Mouse (Mus musculus): ENCODE measurements around the gene Odf2.
A peak's percentile ranks its signal among the peaks of the same experiment; 100 is the strongest.

Odf2 gene

GRCm38 (mm10) chr2:29889066-29889944 is at the start of gene Odf2:
Odf2 (plus strand) TSS chr2:29889221.
- peak; percentile 97 for DNase-seq (ENCODE audit: low read depth, low spot score)

GRCm38 (mm10) chr2:29839460-29839859 is 49.6 kb upstream of the Odf2 start:
- no peak for DNase-seq (ENCODE audit: low read depth, low spot score)

GRCm38 (mm10) chr2:29843231-29844105 is 45.6 kb upstream of the Odf2 start:
- DNase-seq (ENCODE audit: low read depth, low spot score) = no peak

- DNase-seq (ENCODE audit: low read depth, low spot score) = no peak
These were observed 44.9 kb upstream of the Odf2 start for GRCm38 (mm10) chr2:29844115-29844514.

GRCm38 (mm10) chr2:29844661-29845060 is 44.4 kb upstream of the Odf2 start:
- DNase-seq (ENCODE audit: low read depth, low spot score) = no peak

- no peak for DNase-seq (ENCODE audit: low read depth, low spot score)
These were observed 43.4 kb upstream of the Odf2 start for GRCm38 (mm10) chr2:29845636-29846035.

- DNase-seq (ENCODE audit: low read depth, low spot score) = no peak
These were observed 42.8 kb upstream of the Odf2 start for GRCm38 (mm10) chr2:29846061-29846853.

GRCm38 (mm10) chr2:29846911-29847310 is 42.1 kb upstream of the Odf2 start:
- no peak for DNase-seq (ENCODE audit: low read depth, low spot score)

GRCm38 (mm10) chr2:29849041-29849440 is 40.0 kb upstream of the Odf2 start:
- DNase-seq (ENCODE audit: low read depth, low spot score) = no peak

- DNase-seq (ENCODE audit: low read depth, low spot score) = no peak
These were observed 39.1 kb upstream of the Odf2 start for GRCm38 (mm10) chr2:29849841-29850480.

- DNase-seq (ENCODE audit: low read depth, low spot score) = no peak
These were observed 36.0 kb upstream of the Odf2 start for GRCm38 (mm10) chr2:29852957-29853485.

- DNase-seq (ENCODE audit: low read depth, low spot score) = no peak
These were observed 35.3 kb upstream of the Odf2 start for GRCm38 (mm10) chr2:29853736-29854135.

GRCm38 (mm10) chr2:29855585-29856210 is 33.3 kb upstream of the Odf2 start:
- no peak for DNase-seq (ENCODE audit: low read depth, low spot score)

- no peak for DNase-seq (ENCODE audit: low read depth, low spot score)
These were observed 32.4 kb upstream of the Odf2 start for GRCm38 (mm10) chr2:29856451-29857260.

GRCm38 (mm10) chr2:29857341-29857740 is 31.7 kb upstream of the Odf2 start:
- DNase-seq (ENCODE audit: low read depth, low spot score) = no peak

GRCm38 (mm10) chr2:29857967-29858366 is 31.1 kb upstream of the Odf2 start:
- no peak for DNase-seq (ENCODE audit: low read depth, low spot score)

GRCm38 (mm10) chr2:29858748-29859473 is 30.1 kb upstream of the Odf2 start:
- DNase-seq (ENCODE audit: low read depth, low spot score) = no peak

- no peak for DNase-seq (ENCODE audit: low read depth, low spot score)
These were observed 23.9 kb upstream of the Odf2 start for GRCm38 (mm10) chr2:29865125-29865524.
